Mouse (Mus musculus) adrenal gland, adult 2 months (tissue): ENCODE measurements around the gene Ttbk1. TPM values are rescaled to one million over a fixed set of nuclear protein-coding genes. Genes with fewer than 3 reads are reported as not detected.

Experiments
- DNase-seq: peaks from one replicate; pipeline ENCODE4 v3.0.0; 2021
- polyA plus RNA-seq: library from polyadenylated mRNA; depleted of rRNA; stranded (reverse); fragments of >200 nt; gene quantifications from 2 replicates; pipeline ENCODE4 v1.2.3, GENCODE M21; 2012
- total RNA-seq, 2 experiments: library from RNA; stranded (reverse); gene quantifications; 2 replicates each; pipeline ENCODE4 v1.2.3; 2021

Ttbk1 gene
- total and polyA plus RNA-seq, 3 experiments: 0.52 to 0.69 (median 0.53) TPM

- no peak for DNase-seq
These were observed 10.9 kb downstream of the Ttbk1 start for GRCm38 (mm10) chr17:46476601-46477000.

- no peak for DNase-seq
These were observed 19.6 kb downstream of the Ttbk1 start for GRCm38 (mm10) chr17:46467830-46468229.

GRCm38 (mm10) chr17:46462226-46462625 lies 25.2 kb downstream of the Ttbk1 start:
- peak; percentile 42 for DNase-seq

GRCm38 (mm10) chr17:46461347-46461746 lies 26.1 kb downstream of the Ttbk1 start:
- no peak for DNase-seq

- no peak for DNase-seq
These were observed 26.8 kb downstream of the Ttbk1 start for GRCm38 (mm10) chr17:46460673-46461072.

- DNase-seq: no peak
These were observed 29.0 kb downstream of the Ttbk1 start for GRCm38 (mm10) chr17:46458439-46458838.

- peak; percentile 59 for DNase-seq
These were observed 29.7 kb downstream of the Ttbk1 start for GRCm38 (mm10) chr17:46457791-46458190.

GRCm38 (mm10) chr17:46455110-46455691 lies 32.3 kb downstream of the Ttbk1 start:
- peak; percentile 46 for DNase-seq

- DNase-seq: no peak
These were observed 32.9 kb downstream of the Ttbk1 start for GRCm38 (mm10) chr17:46454539-46454938.

- no peak for DNase-seq
These were observed 33.5 kb downstream of the Ttbk1 start for GRCm38 (mm10) chr17:46453970-46454411.

- no peak for DNase-seq
These were observed 34.0 kb downstream of the Ttbk1 start for GRCm38 (mm10) chr17:46453302-46453948.

- DNase-seq: no peak
These were observed 34.8 kb downstream of the Ttbk1 start for GRCm38 (mm10) chr17:46452683-46453082.

GRCm38 (mm10) chr17:46446264-46446663 lies 41.2 kb downstream of the Ttbk1 start:
- DNase-seq: no peak

GRCm38 (mm10) chr17:46444839-46445579 lies 42.5 kb downstream of the Ttbk1 start:
- DNase-seq: no peak

- DNase-seq: no peak
These were observed 48.3 kb downstream of the Ttbk1 start for GRCm38 (mm10) chr17:46439176-46439575.

- DNase-seq: no peak
These were observed 49.1 kb downstream of the Ttbk1 start, which contains the start of gene Slc22a7 for GRCm38 (mm10) chr17:46438298-46438873. Slc22a7 (minus strand) TSS chr17:46438457.

GRCm38 (mm10) chr17:46436672-46437366 lies 50.7 kb downstream of the Ttbk1 start:
- no peak for DNase-seq

- DNase-seq: peak; percentile 67
These were observed 53.8 kb downstream of the Ttbk1 start for GRCm38 (mm10) chr17:46433627-46434026.

- DNase-seq: peak; percentile 46
These were observed 58.6 kb downstream of the Ttbk1 start, which contains the start of gene Crip3 for GRCm38 (mm10) chr17:46428761-46429414. Crip3 (plus strand) TSS chr17:46428926.

GRCm38 (mm10) chr17:46426496-46426895 lies 61.0 kb downstream of the Ttbk1 start:
- peak; percentile 34 for DNase-seq

- no peak for DNase-seq
These were observed 67.8 kb downstream of the Ttbk1 start for GRCm38 (mm10) chr17:46419717-46420116.
